Mouse (Mus musculus) G1E (cell line): ENCODE measurements around the gene Hist1h3b.

Experiments
- CTCF ChIP-seq: IDR thresholded peaks from 2 replicates; pipeline ENCODE4 v1.5.1; 2012; ENCODE audit warnings: low read depth, low read length, inconsistent platforms, mixed read lengths
- GATA1 ChIP-seq: IDR thresholded peaks from 2 replicates; pipeline ENCODE4 v1.6.1; 2012; ENCODE audit warnings: borderline replicate concordance, low read length, inconsistent platforms, mixed read lengths
- TAL1 ChIP-seq: conservative IDR thresholded peaks from 2 replicates; pipeline ENCODE4 v1.6.1; 2012; ENCODE audit warnings: low read depth, low read length, inconsistent platforms, mixed read lengths

DNA sequence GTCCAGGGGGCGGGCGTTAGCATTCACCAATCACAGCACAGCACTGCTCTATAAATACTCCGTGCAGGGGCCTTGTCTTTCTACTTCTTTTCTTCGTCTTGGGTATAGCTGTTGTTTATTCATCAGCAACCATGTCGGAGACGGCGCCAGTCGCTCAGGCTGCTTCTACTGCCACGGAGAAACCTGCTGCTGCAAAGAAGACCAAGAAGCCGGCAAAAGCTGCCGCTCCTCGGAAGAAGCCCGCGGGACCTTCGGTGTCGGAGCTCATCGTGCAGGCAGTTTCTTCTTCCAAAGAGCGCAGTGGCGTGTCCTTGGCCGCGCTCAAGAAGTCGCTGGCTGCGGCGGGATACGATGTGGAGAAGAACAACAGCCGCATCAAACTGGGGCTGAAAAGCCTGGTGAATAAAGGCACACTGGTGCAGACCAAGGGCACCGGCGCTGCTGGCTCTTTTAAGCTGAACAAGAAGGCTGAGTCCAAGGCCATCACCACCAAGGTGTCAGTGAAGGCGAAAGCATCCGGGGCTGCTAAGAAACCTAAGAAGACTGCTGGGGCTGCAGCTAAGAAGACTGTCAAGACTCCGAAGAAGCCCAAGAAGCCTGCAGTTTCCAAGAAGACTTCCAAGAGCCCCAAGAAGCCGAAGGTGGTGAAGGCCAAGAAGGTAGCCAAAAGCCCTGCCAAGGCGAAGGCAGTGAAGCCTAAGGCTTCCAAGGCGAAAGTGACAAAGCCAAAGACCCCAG is 11.7 kb downstream of the Hist1h3b start, which contains the start of gene Hist1h1a:
- TF ChIP-seq CTCF (no peak), TAL1 (no peak), GATA1 (no peak)
